Mouse (Mus musculus) C2C12 (cell line): Measurements from ENCODE around the gene Frmd4b.
"Not testable (repeated sequence)": the region's sequence is repeated elsewhere in the genome, so short reads cannot be mapped to it uniquely, and the experiment has no call there.

ENCODE experiments used
- CTCF ChIP-seq: IDR thresholded peaks from one replicate; pipeline ENCODE4 v1.5.1; 2011; ENCODE audit not compliant: control insufficient read depth, insufficient read depth, insufficient read length
- MYOG ChIP-seq: IDR thresholded peaks from one replicate; pipeline ENCODE4 v1.6.1; 2011; ENCODE audit not compliant: control insufficient read depth, insufficient read length; ENCODE audit errors: extremely low read depth

GRCm38 (mm10) chr6:97263750-97264149, 353.6 kb downstream of the Frmd4b start:
- not testable (repeated sequence) for TF ChIP-seq CTCF, MYOG
